Comparison of ENCODE assay signal across 8 mouse cellular contexts in the genomic region with DNA sequence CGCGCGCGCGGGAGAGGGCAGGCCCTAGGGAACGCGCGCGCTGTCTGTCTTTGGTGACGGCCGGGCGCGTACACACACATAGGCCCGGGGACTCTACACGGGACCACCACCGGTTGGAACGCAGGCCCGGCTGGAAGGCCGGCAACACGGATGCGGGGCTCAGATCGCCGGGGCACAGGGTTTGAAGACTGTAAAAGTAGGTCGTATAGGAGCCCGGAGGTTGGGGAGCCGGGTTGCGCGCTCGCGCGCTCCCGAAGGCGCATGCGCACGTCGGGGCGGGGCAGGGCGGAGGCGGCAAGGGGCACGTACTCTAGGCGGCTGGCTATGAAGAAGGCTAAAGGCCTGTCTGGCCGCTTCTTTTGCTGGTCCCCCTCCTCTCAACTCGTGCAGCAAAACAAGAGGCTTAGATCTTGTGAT. TPM values are rescaled to one million over a fixed set of nuclear protein-coding genes. Genes with fewer than 3 reads are reported as not detected.
DNase-seq lines count a peak whose midpoint lies in the region; ATAC-seq and TF ChIP-seq lines count a peak whose summit lies in the region.

No protein-coding gene starts in this region.

- ATAC-seq in hindbrain, embryonic 16.5 days: peak; percentile 76
- peak; percentile 52 for ATAC-seq in megakaryocyte, adult 5-6 weeks (ENCODE audit: poor library complexity, severe bottlenecking)

- no peaks in the 10 kb centered on the region for H3K27me3 ChIP-seq in hindbrain, embryonic 16.5 days (replicated peaks; ENCODE audit: control insufficient read depth, insufficient read depth, low read length)

- intact Hi-C loops in left cerebral cortex, adult 2 months (cut with DNase I): loop anchor here (1.0 to 5.0 kb wide), 4 partner anchors 60 to 370 kb away; a partner anchor contains a TSS

- H3K9me3 ChIP-seq in hindbrain, embryonic 16.5 days (ENCODE audit: control insufficient read depth, low read length): no peaks in the 10 kb centered on the region

- TF ChIP-seq CTCF in left cerebral cortex, adult 2 months (IDR thresholded peaks at IDR 0.05): no peak

- peak overlapping the region; percentile 98 for H3K9ac ChIP-seq in hindbrain, embryonic 16.5 days (ENCODE audit: low read depth, low read length)

- H3K4me2 ChIP-seq in hindbrain, embryonic 16.5 days (ENCODE audit: low read length): peak overlapping the region; percentile 65

- H3K27ac ChIP-seq in hindbrain, embryonic 16.5 days (ENCODE audit: low read depth, low read length): peak overlapping the region; percentile 99
- H3K27ac ChIP-seq in left cerebral cortex, adult 2 months: peak overlapping the region; percentile 100

- WGBS in hindbrain, embryonic 16.5 days: 0% methylated on average over 43 of the region's 43 CpGs

- peaks cover 18% of the 10 kb centered on the region for H3K4me1 ChIP-seq in hindbrain, embryonic 16.5 days (ENCODE audit: control insufficient read depth, insufficient read depth, low read depth, low read length)

- H3K36me3 ChIP-seq in hindbrain, embryonic 16.5 days (ENCODE audit: control insufficient read depth, insufficient read depth, low read length): peaks cover 18% of the 10 kb centered on the region

- peak overlapping the region; percentile 87 for H3K4me3 ChIP-seq in hindbrain, embryonic 16.5 days (ENCODE audit: low read length)
- peak overlapping the region; percentile 75 for H3K4me3 ChIP-seq in left cerebral cortex, adult 2 months

- DNase-seq in WW6 (ENCODE audit: low read depth, low spot score): peak; percentile 74
- DNase-seq in cerebellum, postnatal 36 days: peak; percentile 90 to 92
- peak; percentile 92 for DNase-seq in gastrocnemius, adult 18-20 months (ENCODE audit: low spot score)
- DNase-seq in left cerebral cortex, adult 2 months (ENCODE audit: extremely low spot score in 1 of 2, low spot score in 2 of 2): peak; percentile 90 to 92
- peak; percentile 83 for DNase-seq in right cerebral cortex, postnatal 14 days
- DNase-seq in urinary bladder, postnatal 36 days (ENCODE audit: low spot score in 2 of 2): peak; percentile 91 to 95

RNA-seq across cellular contexts. Expression of a gene that starts 0.8 kb away (rescaled TPM):
- 10 to 100 TPM; 80.6 to 92.8 TPM for total RNA-seq in gastrocnemius, adult 18-20 months (2021)
- polyA plus RNA-seq in hindbrain, embryonic 16.5 days (2015; fragmentation: Nextera tagmentation; extraction: Ambion mirVana): 25.7 and 27.3 TPM in 2 replicates
- 100 to 1,000 TPM; 131 to 134 TPM for total RNA-seq in left cerebral cortex, adult 2 months (2021)
- total RNA-seq in megakaryocyte, adult 5-6 weeks (2015): 145 and 150 TPM in 2 replicates
- 193 and 226 TPM in 2 replicates for total RNA-seq in megakaryocyte, adult 5-6 weeks (2017)

RNA-seq across cellular contexts. Expression of a gene that starts 13.5 kb away (rescaled TPM):
- 1 to 10 TPM in 1 of 2 experiments, not detected in 1; 2.2 TPM for total RNA-seq in gastrocnemius, adult 18-20 months (2021)
- polyA plus RNA-seq in hindbrain, embryonic 16.5 days (2015; fragmentation: Nextera tagmentation; extraction: Ambion mirVana): not detected in 2 replicates
- not detected for total RNA-seq in left cerebral cortex, adult 2 months (2021)
- 0.60 TPM in 1 of 2 replicates, not detected in the other for total RNA-seq in megakaryocyte, adult 5-6 weeks (2015)
- total RNA-seq in megakaryocyte, adult 5-6 weeks (2017): not detected in 2 replicates

RNA-seq across cellular contexts. Expression of a gene that starts 15.9 kb away (rescaled TPM):
- under 1 TPM; 0.30 to 0.55 TPM for total RNA-seq in gastrocnemius, adult 18-20 months (2021)
- polyA plus RNA-seq in hindbrain, embryonic 16.5 days (2015; fragmentation: Nextera tagmentation; extraction: Ambion mirVana): 24.1 and 27.8 TPM in 2 replicates
- total RNA-seq in left cerebral cortex, adult 2 months (2021): 10 to 100 TPM; 10.1 to 10.2 TPM
- 4.3 and 7.3 TPM in 2 replicates for total RNA-seq in megakaryocyte, adult 5-6 weeks (2015)
- 4.7 and 6.1 TPM in 2 replicates for total RNA-seq in megakaryocyte, adult 5-6 weeks (2017)

RNA-seq across cellular contexts. Expression of a gene that starts 16.2 kb away (rescaled TPM):
- total RNA-seq in gastrocnemius, adult 18-20 months (2021): not detected
- 0.63 and 0.82 TPM in 2 replicates for polyA plus RNA-seq in hindbrain, embryonic 16.5 days (2015; fragmentation: Nextera tagmentation; extraction: Ambion mirVana)
- total RNA-seq in left cerebral cortex, adult 2 months (2021): under 1 TPM; 0.23 to 0.38 TPM
- total RNA-seq in megakaryocyte, adult 5-6 weeks (2015): 1.4 and 1.9 TPM in 2 replicates
- 0.51 and 0.77 TPM in 2 replicates for total RNA-seq in megakaryocyte, adult 5-6 weeks (2017)

RNA-seq across cellular contexts. Expression of a gene that starts 32.9 kb away (rescaled TPM):
- not detected for total RNA-seq in gastrocnemius, adult 18-20 months (2021)
- 0.44 TPM in 1 of 2 replicates, not detected in the other for polyA plus RNA-seq in hindbrain, embryonic 16.5 days (2015; fragmentation: Nextera tagmentation; extraction: Ambion mirVana)
- total RNA-seq in left cerebral cortex, adult 2 months (2021): not detected
- not detected in 2 replicates for total RNA-seq in megakaryocyte, adult 5-6 weeks (2015)
- total RNA-seq in megakaryocyte, adult 5-6 weeks (2017): not detected in 2 replicates

Comparison
In these comparisons a context has a peak if more than half of its experiments do, and no peak if none do; other contexts are left out.
1. Peak in every context shown above with its lines: DNase-seq, ATAC-seq, H3K4me3 ChIP-seq and H3K27ac ChIP-seq.